Comparison of ENCODE assay signal across 7 mouse cellular contexts in the genomic region with DNA sequence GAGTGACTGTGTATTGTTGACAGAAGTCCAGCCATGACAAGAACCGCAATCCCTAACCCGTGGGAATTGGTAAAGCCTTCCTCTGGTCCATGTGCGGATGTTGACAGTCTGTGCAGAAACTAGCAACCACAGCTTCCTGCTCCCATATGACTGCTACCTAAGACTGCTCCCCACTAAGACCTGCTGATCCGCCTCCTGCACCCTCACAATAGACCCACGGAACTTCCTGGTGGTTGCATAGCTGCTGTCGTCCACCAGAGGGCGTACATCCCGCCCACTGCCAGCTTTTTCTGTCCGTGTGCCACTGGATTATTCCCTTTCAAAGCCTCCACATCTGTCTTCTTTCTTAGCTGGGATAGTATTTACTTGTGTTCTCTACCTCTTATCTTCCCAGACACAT. TPM values are rescaled to one million over a fixed set of nuclear protein-coding genes. Genes with fewer than 3 reads are reported as not detected.
DNase-seq lines count a peak whose midpoint lies in the region; TF ChIP-seq lines count a peak whose summit lies in the region.

No protein-coding gene starts in this region.

- peak; percentile 76 for TF ChIP-seq CTCF in kidney, adult 2 months (conservative IDR thresholded peaks at IDR 0.05; ENCODE audit: insufficient read depth, insufficient read length, low read depth, low read length)
- TF ChIP-seq CTCF in olfactory bulb, adult 2 months (IDR thresholded peaks at IDR 0.05; ENCODE audit: insufficient read depth, low read depth, low read length): peak; percentile 58; the same call in 1 of the 2 replicates

- WGBS in kidney, adult 2 months: 42% methylated on average over 9 of the region's 9 CpGs
- 35% methylated on average over 9 of the region's 9 CpGs for WGBS in olfactory bulb, adult 2 months

- no peaks in the 10 kb centered on the region for H3K27me3 ChIP-seq in kidney, adult 2 months (replicated peaks; ENCODE audit: control insufficient read depth, insufficient read depth, low read length)

- no peaks in the 10 kb centered on the region for H3K4me1 ChIP-seq in kidney, adult 2 months (ENCODE audit: control insufficient read depth, insufficient read depth, low read length)
- H3K4me1 ChIP-seq in olfactory bulb, adult 2 months (ENCODE audit: control insufficient read depth, insufficient read depth, low read length): no peaks in the 10 kb centered on the region

- no peak for TF ChIP-seq POLR2A in kidney, adult 2 months (IDR thresholded peaks at IDR 0.05; ENCODE audit: low read depth, low read length)
- no peak for TF ChIP-seq POLR2A in olfactory bulb, adult 2 months (IDR thresholded peaks at IDR 0.05; ENCODE audit: insufficient read depth, low read depth, low read length)

- DNase-seq in kidney, adult 2 months: peak; percentile 36
- DNase-seq in kidney, adult 8-10 months: no peak
- peak; percentile 88 for DNase-seq in CD4-positive, CD25-positive, alpha-beta regulatory T cell, adult 2 months (ENCODE audit: low read depth, low spot score)
- DNase-seq in R1 (ENCODE audit: low read depth, low spot score): peak; percentile 74
- DNase-seq in heart, postnatal 36 days: peak; percentile 39 to 49
- no peak for DNase-seq in urinary bladder, postnatal 10 days (ENCODE audit: low spot score)

- H3K27ac ChIP-seq in kidney, adult 2 months (ENCODE audit: insufficient read depth, low read depth, low read length): no peak overlapping the region
- H3K27ac ChIP-seq in olfactory bulb, adult 2 months (ENCODE audit: insufficient read depth, low read depth, low read length): no peak overlapping the region

- H3K36me3 ChIP-seq in kidney, adult 2 months (ENCODE audit: control insufficient read depth, insufficient read depth, low read length): no peaks in the 10 kb centered on the region

- H3K4me3 ChIP-seq in kidney, adult 2 months (ENCODE audit: insufficient read depth, low read depth, low read length): no peak overlapping the region
- no peak overlapping the region for H3K4me3 ChIP-seq in olfactory bulb, adult 2 months (ENCODE audit: insufficient read depth, low read depth, low read length)

- intact Hi-C loops in heart, postnatal 36 days (cut with DNase I): no loop called here

RNA-seq across cellular contexts. Expression of a gene that starts 14.1 kb away (rescaled TPM):
- polyA plus RNA-seq in kidney, adult 2 months (2012; rRNA removed): 0.83 and 2.2 TPM in 2 replicates
- total RNA-seq in heart, postnatal 36 days (2021): 1 to 10 TPM in 1 of 2 experiments, under 1 TPM in 1; 0.67 to 1.7 TPM
- not detected in 2 replicates for polyA plus RNA-seq in olfactory bulb, adult 2 months (2012; ENCODE audit: insufficient read depth, insufficient read length, low replicate concordance, missing spikeins)

RNA-seq across cellular contexts. Expression of a gene that starts 17.2 kb away (rescaled TPM):
- polyA plus RNA-seq in kidney, adult 2 months (2012; rRNA removed): 24.4 and 33.1 TPM in 2 replicates
- total RNA-seq in heart, postnatal 36 days (2021): 10 to 100 TPM; 55.4 to 61.8 TPM
- not detected in 2 replicates for polyA plus RNA-seq in olfactory bulb, adult 2 months (2012; ENCODE audit: insufficient read depth, insufficient read length, low replicate concordance, missing spikeins)

Comparison
In these comparisons a context has a peak if more than half of its experiments do, and no peak if none do; other contexts are left out.
1. DNase-seq: peak in kidney, adult 2 months (single experiment), CD4-positive, CD25-positive, alpha-beta regulatory T cell, adult 2 months (single experiment), R1 (single experiment) and heart, postnatal 36 days (2 of 2); none in kidney, adult 8-10 months (0 of 2) and urinary bladder, postnatal 10 days (single experiment).